Mouse (Mus musculus): ENCODE measurements at regions not wholly inside any gene's neighbourhood (a gene's known extent, or its start where the extent isn't known, plus 50 kb on each side); places are given as distances from the start of the nearest gene placed in this dataset.

DNA sequence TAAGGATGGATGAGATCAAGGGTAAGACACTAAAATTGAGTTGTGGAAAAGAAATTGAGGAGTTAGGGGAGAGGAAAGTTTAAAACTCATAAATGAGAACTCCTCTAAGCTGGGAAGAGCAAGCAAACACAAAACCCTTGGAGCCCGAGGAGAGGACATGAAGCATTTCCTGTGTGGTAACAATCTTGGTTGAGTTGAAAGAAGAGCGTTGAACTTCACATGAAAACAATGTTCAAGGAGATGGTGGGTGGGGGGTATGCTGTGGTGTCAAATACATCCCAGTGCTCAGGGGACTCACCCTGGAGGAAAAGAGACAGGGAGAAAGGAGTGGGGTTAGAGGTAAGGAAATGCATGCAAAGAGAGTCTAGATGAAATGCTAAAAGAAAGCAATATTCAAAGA is 72.3 kb upstream of the Cyp1b1 start:
- TF ChIP-seq CTCF (IDR thresholded peaks at IDR 0.05; ENCODE audit: low read depth) = no peak
- TF ChIP-seq EP300 (optimal IDR thresholded peaks at IDR 0.05) = no peak
